Mouse (Mus musculus): Measurements from ENCODE around the gene Tril. TPM values are rescaled to one million over a fixed set of nuclear protein-coding genes. Genes with fewer than 3 reads are reported as not detected.
A peak's percentile ranks its signal among the peaks of the same experiment; 100 is the strongest.

Tril gene
- total RNA-seq, 2 experiments from 2014 or later = 33.0 to 33.6 TPM

DNA sequence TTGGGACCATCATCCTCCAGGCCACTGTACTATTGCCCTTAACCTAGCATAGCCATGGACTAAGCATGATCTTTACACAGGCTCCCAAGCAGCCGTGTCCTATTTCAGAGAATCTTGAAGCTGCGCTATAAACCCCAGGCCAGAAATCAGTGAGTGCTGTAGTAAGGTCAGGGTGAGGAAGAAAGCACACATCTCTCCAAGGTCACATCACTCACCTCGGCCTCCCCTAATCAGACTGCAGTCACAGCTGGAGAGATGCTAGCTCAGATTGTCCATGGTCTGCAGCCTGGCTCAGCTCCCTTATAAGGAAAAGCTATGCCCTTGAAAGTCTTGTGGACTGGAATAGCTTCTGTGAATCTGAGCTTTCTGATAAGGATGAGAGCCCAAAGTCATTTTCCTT, 13.4 kb downstream of the Tril start:
- DNase-seq (ENCODE audit: low spot score in 2 of 2) = no peak

DNA sequence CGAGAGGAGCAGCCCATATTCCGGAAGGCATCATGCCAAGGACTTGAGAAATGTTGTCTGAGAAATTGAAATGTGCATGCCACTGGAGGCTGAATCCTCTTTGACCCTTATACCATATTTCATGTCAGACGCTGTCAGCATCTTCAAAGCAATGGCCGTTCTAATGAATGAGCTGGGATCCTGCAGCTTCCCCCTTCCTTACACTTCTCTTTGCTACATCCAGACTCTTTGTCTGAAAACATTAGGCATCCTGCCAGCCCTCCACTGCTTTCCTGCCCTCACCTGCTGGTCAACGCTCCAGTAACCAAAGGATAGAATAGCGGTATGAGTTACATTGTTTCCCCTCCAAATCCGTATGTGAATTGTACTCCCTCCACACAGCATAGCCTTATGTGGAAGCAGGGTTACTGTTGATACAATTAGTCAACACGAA, 14.0 kb downstream of the Tril start:
- no peak for DNase-seq (ENCODE audit: low spot score in 2 of 2)

DNA sequence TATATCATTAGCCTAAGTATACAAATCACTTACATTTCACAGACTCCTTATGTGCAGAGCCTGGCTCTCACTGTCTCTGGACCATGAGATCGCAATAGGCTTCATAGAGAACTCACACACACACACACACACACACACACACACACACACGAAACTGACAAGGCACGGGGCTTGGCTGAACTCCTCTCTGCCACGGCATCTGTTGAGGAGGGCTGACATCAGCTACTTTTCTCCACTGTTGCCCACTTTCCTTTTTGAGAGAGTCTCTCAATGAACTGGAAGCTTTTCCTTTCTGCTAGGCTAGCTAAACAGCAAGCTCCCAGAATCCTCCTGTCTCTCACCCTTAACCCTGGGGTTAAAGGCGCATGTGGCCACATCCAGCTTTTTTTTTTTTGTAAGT, 14.6 kb downstream of the Tril start:
- DNase-seq (ENCODE audit: low spot score in 2 of 2) = no peak

DNA sequence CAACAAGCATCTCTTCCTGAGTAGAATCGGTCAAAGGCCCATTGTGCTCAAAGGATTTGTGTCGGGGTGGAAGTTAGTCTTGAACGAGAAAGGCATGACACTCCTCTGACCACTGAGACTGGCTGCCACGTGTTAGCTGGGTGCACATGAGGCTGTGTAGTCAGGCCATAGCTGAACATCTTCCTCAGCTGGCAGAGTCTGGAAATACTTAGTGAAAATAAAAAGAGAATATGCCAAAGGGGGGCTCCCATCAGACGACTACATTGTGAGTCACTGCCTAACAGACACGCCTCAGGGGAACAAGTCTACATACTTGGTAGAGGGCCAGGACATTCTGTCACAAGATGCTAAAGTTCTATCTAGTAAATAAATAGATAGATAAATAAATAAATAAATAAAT, 16.5 kb downstream of the Tril start:
- DNase-seq (ENCODE audit: low spot score in 2 of 2) = no peak

DNA sequence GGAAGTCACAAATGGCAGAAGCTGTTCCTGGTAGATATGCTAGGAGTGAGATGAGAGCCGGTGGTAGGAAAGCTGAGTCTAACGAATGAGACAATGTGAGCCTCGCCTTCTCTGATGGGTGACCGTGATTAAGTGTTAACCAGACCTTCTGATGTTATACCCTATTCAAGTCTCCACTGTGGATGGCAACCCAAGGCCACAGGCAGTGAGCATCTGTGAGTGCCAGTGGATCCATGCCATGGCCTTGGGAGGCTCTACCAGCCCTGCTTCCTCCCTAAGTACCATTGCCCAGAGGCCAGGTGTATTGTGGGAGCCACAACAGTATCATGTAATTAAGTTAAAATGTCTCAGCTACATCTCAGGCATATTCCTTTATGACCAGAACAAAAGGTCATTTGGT, 17.1 kb downstream of the Tril start:
- no peak for DNase-seq (ENCODE audit: low spot score in 2 of 2)

DNA sequence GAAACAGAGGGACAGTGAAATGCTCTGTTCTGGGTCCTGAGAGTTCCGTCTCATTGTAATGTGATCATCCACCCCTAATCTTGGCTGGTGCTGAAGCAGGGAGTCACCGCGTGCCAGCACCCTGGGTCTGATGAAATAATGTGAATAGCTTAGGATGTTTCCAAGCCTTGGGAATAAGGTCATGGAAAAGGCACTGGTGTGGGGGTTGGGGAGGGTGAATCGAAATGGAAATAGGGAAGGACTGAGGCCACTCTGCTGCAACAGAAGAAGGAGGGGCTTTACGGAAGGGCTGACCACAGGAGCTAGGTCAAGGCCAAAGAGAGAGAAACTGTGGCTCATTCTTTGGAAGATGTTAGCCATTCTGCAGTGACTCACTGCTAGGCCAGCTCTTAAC, 18.7 kb downstream of the Tril start:
- DNase-seq (ENCODE audit: low spot score in 2 of 2) = no peak

DNA sequence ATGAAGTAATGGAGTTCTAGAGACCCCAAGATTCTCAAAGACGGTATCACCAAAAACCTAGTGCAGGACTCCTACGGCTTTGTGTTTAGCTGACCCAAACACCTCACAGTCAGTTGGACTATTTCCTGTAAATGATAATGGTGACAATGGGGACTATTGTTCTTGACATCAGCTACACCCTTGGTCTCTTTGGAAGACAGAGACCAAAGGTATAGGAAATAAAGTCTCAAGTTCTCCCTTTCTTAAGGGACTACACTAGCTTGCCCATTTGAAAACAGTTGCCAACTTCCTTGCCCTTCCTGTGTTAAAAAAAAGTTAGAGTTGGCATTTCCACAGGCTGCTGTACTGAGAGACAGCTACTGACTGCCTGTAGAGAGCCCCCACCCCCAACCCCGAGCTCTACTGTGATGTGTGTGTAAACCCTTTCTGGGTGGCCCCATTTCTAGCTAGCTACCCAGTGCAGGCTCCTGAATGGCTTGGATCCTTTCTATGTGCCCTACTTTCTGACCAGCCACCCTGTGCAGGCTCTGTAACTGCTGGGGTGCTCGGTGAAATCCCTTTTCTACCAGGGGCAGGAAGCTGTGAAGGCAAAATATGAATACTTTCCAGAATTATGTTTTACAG, 19.2 kb downstream of the Tril start:
- DNase-seq (ENCODE audit: low spot score in 2 of 2) = no peak

DNA sequence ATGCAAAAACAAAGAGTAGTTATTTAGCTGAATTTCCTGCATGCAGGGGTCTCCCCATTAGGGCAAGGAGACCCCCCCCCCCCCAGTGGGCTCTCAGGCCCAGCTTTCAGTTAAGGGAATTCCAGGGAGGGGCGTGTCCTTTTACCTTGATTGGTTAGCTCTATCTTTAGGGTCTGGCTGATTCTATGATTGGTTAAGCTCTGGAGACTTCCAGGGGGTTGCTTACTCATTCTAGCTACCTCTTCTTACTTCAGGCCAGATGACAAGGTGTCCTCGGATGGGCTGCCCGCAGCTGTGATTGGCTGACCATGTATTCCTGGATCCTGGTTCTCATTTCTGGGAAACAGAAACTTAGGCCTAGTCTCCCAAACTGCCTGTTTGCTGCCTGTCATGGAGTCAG, 21.8 kb downstream of the Tril start:
- DNase-seq (ENCODE audit: low spot score in 2 of 2) = no peak

DNA sequence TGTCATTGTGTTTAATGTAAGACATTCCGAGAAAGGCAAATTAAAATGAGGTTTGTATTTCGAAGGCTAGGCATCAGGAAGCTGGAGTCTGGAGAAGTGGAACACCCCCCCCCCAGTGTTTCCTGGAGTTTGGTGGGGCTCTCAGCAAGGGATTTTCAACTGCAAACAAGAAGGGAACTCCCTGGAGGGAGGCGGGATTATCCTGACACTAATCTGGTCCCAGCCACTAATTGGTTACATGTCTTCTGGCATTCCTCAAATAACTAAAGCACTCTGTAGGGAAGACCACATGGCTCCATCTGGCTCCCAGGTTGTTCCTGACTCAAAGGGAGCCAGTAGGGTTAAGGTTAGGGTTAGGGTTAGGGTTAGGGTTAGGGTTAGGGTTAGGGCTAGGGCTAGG, 23.8 kb downstream of the Tril start:
- DNase-seq (ENCODE audit: low spot score in 2 of 2) = no peak

DNA sequence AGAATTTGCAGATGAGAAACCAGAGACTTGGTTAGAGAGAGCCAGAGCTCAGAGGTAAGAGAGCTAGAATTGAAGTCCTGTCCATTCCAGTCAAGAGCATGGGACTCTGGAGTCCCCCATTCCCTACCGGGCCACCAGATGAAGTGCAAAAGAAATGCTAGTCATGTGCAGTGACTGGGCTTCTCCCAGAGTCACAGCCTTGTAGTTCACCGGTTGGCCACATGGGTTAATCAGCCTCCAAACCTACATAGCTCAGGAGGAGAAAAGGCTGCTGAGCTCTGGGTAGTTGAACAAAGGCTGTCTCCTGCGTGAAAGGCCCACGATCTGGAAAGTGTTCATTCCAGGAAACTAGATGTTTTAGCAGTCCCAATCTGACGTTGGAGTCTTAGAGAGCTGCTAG, 24.8 kb downstream of the Tril start:
- DNase-seq (ENCODE audit: low spot score in 2 of 2) = peak in 1 of 2 experiments; percentile 31

DNA sequence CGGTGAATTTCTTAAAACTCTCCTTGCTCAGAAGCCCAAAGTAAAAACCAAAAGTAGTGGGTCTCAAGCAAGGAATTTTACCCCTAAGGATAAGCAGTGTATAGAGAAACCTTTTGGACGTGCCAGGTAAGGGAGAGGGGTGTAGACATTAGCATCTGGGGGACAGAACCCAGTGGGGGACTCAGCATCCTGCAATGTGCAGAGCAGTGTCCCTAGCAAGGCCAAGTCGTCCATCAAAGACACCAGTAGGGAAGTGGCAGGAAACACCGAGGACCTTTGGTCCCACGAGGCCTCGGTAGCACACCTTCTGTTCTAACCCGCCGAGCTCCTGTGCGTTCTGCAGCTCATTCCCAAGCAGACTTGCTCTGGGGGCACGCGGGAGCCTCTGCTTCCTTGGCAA, 25.6 kb downstream of the Tril start:
- DNase-seq (ENCODE audit: low spot score in 2 of 2) = no peak

DNA sequence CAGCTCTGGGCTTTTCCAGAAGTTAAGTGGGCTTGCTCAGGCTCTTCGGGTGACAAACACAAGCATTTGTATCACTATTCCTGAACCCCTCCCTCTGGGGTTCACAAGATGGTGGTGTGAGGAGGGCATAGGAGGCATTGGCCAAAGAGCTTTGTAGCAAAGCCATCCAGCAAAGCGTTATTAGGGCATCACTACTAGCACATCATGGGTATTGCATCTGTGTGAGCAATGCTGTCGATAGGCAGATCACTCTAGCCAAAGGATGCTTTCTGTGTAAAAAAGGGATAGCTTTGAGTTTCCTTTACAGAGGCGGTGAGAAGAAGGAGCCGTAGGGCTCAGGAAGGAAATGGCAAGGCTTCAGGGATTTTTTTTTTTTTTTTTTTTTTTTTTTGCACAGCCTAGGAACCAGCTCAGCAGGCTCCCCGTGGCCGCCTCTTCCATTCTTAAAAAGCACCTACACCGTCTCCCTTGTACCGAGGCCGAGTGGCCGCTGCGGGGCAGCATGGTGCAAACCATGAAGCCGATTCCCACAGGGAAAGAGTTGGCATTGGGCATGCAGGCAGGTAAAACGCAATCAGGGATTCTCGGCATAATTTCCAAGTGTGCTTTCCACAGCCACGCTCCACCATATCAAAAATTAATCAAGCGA, 26.2 kb downstream of the Tril start:
- peak; percentile 85 to 91 for DNase-seq (ENCODE audit: low spot score in 2 of 2)

DNA sequence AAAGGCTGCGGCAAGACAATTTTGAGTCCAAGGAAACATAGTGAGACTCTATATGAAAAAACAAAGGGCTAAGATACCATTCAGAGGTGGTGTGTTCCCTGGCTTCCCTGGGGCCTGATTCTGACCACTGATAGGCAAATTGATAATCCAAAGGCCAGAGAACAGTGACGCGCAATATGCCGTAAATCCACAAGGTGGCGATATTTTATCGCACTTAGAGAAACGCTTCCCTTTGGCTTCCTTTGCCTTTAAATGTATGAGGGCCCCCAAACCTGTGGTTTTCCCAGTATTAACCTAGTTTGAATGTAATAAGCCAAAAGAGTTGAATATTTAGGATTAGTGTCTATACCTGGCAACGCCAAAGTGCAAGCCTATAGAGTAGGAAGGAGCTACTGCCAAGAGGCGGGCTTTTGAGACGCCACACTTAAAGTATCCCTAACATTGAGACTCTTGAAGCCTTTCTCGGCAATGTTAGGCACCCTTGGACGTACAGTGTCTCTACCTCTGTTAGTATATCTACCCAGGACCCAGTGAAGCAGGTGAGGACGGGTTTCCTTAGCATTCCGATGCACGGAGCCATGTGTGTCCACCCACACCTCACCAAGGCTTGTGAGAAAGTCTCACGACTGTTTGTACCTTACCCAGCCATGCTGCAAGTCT, 37.6 kb downstream of the Tril start:
- DNase-seq (ENCODE audit: low spot score in 2 of 2) = peak; percentile 66 to 71

DNA sequence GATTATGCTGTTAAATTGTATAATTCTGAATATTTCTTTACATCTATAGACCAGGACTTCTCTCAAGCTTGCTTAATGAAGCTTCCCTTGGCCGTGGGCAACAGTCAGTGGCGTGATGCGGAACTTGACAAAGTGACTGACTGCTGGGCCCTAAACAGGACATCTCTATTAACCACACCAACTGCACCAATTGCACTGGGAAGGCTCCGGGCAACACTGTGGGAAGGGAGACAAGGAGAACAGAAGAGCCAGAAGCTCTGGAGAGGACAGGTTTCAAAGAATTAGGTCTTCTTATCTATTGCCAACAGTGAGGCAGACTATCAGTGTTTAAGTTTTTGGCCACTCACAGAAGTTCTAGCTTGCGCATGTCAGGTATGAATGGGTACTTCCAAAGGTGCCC, 38.4 kb downstream of the Tril start:
- no peak for DNase-seq (ENCODE audit: low spot score in 2 of 2)

DNA sequence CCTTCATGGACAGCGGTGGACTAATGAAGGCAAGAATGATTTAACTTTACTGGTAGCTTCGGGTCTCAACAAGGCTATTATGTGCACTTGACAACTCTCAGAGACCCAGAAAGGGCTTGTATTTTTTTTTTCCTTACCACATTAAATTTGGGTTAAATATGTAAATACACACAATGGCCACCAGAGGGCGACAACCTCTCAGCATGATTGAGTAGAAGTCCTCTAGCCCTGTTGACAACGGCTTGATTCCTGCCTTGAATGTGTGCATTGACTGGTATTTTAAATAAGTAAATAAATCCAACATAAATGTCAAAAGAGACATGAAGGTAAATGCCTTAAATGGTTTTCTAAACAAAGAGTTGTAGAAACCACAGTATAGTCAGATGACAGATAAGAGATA, 39.5 kb downstream of the Tril start:
- peak; percentile 39 to 66 for DNase-seq (ENCODE audit: low spot score in 2 of 2)

DNA sequence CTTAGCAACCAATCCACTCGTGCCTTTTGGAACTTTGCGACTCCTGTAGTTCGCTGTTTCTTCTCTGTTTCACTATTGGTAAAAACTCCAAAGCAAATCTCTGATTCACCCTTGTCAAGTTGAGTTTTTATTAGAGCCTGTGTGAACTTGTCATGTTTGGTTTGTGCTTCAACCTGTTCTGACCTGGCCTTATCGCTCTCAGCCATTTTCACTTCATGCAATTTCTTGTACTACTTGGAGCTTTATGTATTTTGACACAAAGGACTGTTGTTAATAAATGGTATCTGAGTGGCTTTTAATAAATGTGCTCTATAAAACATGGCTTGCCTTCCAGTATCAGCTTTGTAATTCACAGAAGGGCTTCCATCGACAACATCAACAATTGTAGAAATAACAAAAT, 40.6 kb downstream of the Tril start:
- DNase-seq (ENCODE audit: low spot score in 2 of 2) = no peak

DNA sequence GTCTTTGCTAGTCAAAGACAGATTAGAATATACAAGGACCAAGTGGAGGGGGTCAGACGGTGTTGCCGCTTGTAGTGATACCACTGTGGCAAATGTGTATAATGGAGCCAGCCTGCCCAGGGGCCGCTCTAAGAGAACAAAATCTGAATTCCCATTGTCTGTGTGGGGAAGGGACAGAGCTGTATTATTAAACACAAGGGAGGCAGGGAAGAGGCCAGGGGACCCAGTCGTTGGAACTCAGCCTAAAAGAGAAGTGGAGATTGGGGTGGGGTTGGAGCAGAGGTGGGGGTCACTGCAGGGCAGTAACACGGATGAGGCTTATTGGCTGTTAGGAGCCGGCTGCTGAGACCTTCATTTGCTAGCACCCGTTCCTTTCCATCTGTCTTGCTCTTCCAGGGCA, 41.1 kb downstream of the Tril start:
- DNase-seq (ENCODE audit: low spot score in 2 of 2) = no peak

DNA sequence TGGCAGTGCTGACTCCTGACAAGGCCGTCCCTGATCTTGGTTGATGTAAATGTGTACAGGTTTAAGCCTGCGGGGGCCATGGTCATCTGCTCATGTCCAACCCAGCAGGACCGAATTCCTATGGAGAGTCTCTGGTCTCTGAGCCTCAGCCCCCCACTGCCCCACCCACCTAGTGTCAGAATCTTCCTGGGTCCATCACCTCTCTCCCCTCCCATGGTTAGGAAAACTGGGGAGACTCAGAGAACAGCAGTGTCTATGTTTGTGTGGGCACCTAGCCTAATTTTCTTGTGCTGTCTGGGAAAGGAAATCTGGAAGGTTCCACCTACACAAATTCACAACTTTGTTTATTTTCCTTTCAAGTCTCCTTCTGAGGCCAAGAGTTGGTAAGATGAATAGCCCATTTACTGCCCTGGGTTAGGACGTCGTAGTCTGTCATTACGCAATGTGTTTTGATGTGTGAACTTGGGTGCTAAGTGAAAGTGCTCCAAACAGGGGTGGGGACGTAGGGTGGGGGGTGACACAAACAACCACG, 42.1 kb downstream of the Tril start:
- DNase-seq (ENCODE audit: low spot score in 2 of 2) = no peak

DNA sequence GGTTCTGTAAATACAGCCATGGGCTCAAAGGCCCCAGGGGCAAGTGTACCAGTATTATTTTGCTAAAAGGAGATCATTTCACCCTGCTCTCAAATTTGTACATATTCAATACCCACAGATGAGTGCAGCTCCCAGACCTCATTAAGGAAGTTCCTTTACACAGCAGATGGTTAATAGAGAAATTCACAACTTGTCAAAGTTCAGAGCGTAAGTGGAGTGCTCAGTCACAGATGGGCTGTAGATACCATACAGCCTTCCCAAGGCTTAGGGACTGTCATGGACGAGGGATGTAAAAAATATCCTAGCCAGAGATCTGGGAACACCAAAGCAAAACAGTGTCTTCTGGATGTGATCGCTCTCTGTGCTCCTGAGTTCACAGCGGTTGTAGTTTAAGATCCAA, 52.4 kb downstream of the Tril start:
- DNase-seq (ENCODE audit: low spot score in 2 of 2) = no peak

DNA sequence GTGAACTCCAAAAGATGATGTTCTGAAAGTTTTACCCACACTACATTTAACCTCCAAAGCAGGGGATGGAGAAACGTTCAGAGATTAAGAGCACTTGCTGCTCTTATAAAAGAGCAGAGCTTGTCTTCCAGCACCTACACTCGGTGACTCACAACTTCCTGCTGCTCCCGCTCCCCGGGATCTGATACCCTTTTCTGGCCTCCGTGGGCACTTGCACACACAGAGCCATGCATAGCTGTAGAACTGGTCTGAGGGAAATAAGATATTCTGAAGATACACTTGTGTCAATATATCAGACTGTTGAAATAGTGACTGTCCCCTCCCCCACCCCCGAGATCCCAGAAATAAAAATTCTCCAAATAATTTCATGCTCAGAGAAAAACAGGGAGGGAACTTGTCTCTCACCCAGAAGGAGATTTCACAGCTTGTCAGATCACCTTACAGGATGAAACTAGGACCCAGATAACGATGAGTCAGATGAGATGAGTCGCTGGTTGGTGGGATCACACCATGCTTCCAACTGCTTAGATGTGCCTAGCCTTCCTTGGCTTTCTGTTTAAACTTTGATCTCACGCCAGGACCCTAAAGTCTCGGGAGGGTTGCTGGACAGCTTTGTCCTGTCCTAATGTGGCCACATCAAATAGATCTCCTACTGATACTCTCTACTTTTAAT, 54.3 kb downstream of the Tril start:
- DNase-seq (ENCODE audit: low spot score in 2 of 2) = peak in 1 of 2 experiments; percentile 23

DNA sequence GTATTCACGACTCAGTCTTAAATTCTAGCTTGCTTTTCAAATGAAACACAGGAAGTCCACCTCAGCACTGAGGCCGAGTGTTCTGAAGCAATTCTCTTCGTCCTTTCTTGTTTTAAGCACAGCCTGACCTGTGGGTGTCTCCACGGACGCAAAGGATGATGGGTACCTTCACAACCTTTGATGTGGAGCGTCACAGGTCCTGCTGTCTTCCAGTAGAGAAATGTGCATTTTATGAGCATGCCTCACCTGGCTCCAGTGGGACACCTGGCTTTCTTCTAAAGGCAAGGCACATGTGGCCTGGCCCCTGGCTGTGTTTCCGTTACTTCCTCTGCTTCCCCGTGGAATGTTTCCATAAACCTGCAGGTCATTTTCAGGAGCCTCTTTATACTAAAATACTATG, 54.9 kb downstream of the Tril start:
- DNase-seq (ENCODE audit: low spot score in 2 of 2) = no peak

Data from left cerebral cortex, adult 18-20 months (tissue).